Comparison of ENCODE assay signal across 11 mouse cellular contexts in the genomic region with DNA sequence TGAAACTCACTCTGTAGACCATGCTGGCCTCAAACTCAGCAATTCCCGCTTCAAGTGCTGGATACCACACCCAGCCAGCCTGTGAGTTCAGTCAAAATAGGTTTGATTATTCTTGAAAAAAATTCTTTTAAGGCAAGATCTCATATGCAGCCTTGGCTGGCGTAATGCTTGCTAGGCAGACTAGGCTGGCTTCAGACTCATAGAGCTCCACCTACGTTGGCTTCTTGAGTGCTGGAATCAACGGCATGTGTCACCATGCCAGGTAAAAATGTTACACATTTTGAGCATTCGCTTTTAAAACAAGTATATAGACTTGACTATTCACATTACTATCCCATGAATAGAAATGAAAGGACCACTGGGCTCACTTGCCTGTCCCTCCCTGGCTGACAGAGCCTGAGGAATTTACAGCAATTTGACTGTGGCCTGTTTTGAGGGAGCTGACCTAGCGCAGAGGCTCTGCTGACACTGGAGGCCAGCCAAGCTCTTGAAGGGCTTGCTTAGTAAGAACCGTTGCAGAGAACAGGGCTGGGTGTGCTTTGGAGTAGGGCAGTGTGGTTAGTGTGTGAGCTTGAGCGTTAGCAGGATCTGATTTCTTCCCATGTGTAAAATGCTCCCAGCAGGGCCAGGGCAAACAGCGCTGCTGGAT. TPM values are rescaled to one million over a fixed set of nuclear protein-coding genes. Genes with fewer than 3 reads are reported as not detected.
A peak's percentile ranks its signal among the peaks of the same experiment; 100 is the strongest.
DNase-seq lines count a peak whose midpoint lies in the region; ATAC-seq and TF ChIP-seq lines count a peak whose summit lies in the region.
"Had no signal": no experiment of that assay in that cellular context is flagged by ENCODE, and none has a peak within 500 bp of the region (broad histone marks: within the 10 kb centered on the region; RNA-seq: fewer than 3 reads in every experiment).

No protein-coding gene starts in this region.

- no peak overlapping the region for H3K4me2 ChIP-seq in lung, embryonic 16.5 days (ENCODE audit: low read depth, low read length)

- ATAC-seq in lung, embryonic 16.5 days (ENCODE audit: low read depth) = peak; percentile 65

- peak; percentile 52 for DNase-seq in gastrocnemius, adult 2 months
- DNase-seq in gastrocnemius, adult 18-20 months (ENCODE audit: low spot score) = no peak
- DNase-seq in brain, embryonic 14.5 days (ENCODE audit: low read depth) = peak; percentile 23
- peak; percentile 79 for DNase-seq in heart, postnatal 4 days
- no peak for DNase-seq in right cerebral cortex, postnatal 36 days (ENCODE audit: low spot score in 2 of 2)
- no peak for DNase-seq in testis, postnatal 14 days (ENCODE audit: low spot score)
- no peak for DNase-seq in left cerebral cortex, adult 11 months (ENCODE audit: low spot score)
- DNase-seq: left cerebral cortex, postnatal 4 days; midbrain, embryonic 14.5 days; thymus, adult 18-20 months had no signal

- H3K4me3 ChIP-seq in gastrocnemius, adult 2 months = no peak overlapping the region
- no peak overlapping the region for H3K4me3 ChIP-seq in lung, embryonic 16.5 days (ENCODE audit: low read length)

- intact Hi-C loops in gastrocnemius, adult 2 months (cut with DNase I) = loop anchor here (10.0 kb wide), 1 partner anchor 229 kb away; the partner anchor contains the start of gene Gtf2h4

- no peaks in the 10 kb centered on the region for H3K9me3 ChIP-seq in lung, embryonic 16.5 days (ENCODE audit: control insufficient read depth, low read length)

- peaks cover 5% of the 10 kb centered on the region for H3K4me1 ChIP-seq in lung, embryonic 16.5 days (replicated peaks; ENCODE audit: control insufficient read depth, insufficient read depth, low read length)

- H3K9ac ChIP-seq in lung, embryonic 16.5 days (ENCODE audit: low read length) = no peak overlapping the region

- H3K27ac ChIP-seq in gastrocnemius, adult 2 months = peak overlapping the region; percentile 57
- H3K27ac ChIP-seq in lung, embryonic 16.5 days (ENCODE audit: low read length) = peak overlapping the region; percentile 45

- no peak for TF ChIP-seq CTCF in gastrocnemius, adult 2 months (IDR thresholded peaks at IDR 0.05)
- no peak for TF ChIP-seq CTCF in brain, embryonic 14.5 days (IDR thresholded peaks at IDR 0.05; ENCODE audit: borderline replicate concordance, extremely low read depth, insufficient read depth, insufficient read length)

- WGBS in lung, embryonic 16.5 days = 79% methylated on average over 9 of the region's 9 CpGs

- peaks cover 16% of the 10 kb centered on the region for H3K36me3 ChIP-seq in lung, embryonic 16.5 days (ENCODE audit: control insufficient read depth, insufficient read depth, low read length)

- no peak for TF ChIP-seq POLR2A in brain, embryonic 14.5 days (IDR thresholded peaks at IDR 0.05; ENCODE audit: borderline replicate concordance, extremely low read depth, insufficient read depth, insufficient read length, poor library complexity, severe bottlenecking)

- H3K27me3 ChIP-seq in lung, embryonic 16.5 days (ENCODE audit: control insufficient read depth, insufficient read depth, low read depth, low read length) = no peaks in the 10 kb centered on the region

RNA-seq across cellular contexts. Expression of gene 2310061I04Rik, which starts 6.2 kb away (rescaled TPM):
- total RNA-seq in gastrocnemius, adult 2 months (2021) = 10 to 100 TPM; 73.0 to 78.4 TPM
- 10 to 100 TPM; 78.6 to 79.3 TPM for total RNA-seq in gastrocnemius, adult 18-20 months (2021)
- polyA plus RNA-seq in brain, embryonic 14.5 days (2012; rRNA removed) = 83.5 and 92.4 TPM in 2 replicates
- 10 to 100 TPM; 45.0 to 47.0 TPM for total RNA-seq in heart, postnatal 4 days (2021)
- 15.6 TPM in 2 replicates for polyA plus RNA-seq in lung, embryonic 16.5 days (2015; fragmentation: Nextera tagmentation; extraction: Ambion mirVana)

RNA-seq across cellular contexts. Expression of gene Atat1, which starts 6.4 kb away (rescaled TPM):
- total RNA-seq in gastrocnemius, adult 2 months (2021) = 1 to 10 TPM; 2.8 to 4.2 TPM
- total RNA-seq in gastrocnemius, adult 18-20 months (2021) = 1 to 10 TPM; 3.9 to 4.8 TPM
- polyA plus RNA-seq in brain, embryonic 14.5 days (2012; rRNA removed) = 638 and 656 TPM in 2 replicates
- total RNA-seq in heart, postnatal 4 days (2021) = 10 to 100 TPM; 18.7 to 23.0 TPM
- polyA plus RNA-seq in lung, embryonic 16.5 days (2015; fragmentation: Nextera tagmentation; extraction: Ambion mirVana) = 62.6 and 62.7 TPM in 2 replicates

RNA-seq across cellular contexts. Expression of gene Mrps18b, which starts 12.7 kb away (rescaled TPM):
- total RNA-seq in gastrocnemius, adult 2 months (2021) = 10 to 100 TPM; 58.6 to 65.4 TPM
- 10 to 100 TPM; 61.6 to 62.4 TPM for total RNA-seq in gastrocnemius, adult 18-20 months (2021)
- 43.9 and 51.4 TPM in 2 replicates for polyA plus RNA-seq in brain, embryonic 14.5 days (2012; rRNA removed)
- total RNA-seq in heart, postnatal 4 days (2021) = 10 to 100 TPM; 56.1 to 58.3 TPM
- 67.5 and 73.1 TPM in 2 replicates for polyA plus RNA-seq in lung, embryonic 16.5 days (2015; fragmentation: Nextera tagmentation; extraction: Ambion mirVana)

RNA-seq across cellular contexts. Expression of gene Ppp1r10, which starts 12.8 kb away (rescaled TPM):
- 10 to 100 TPM; 15.6 to 34.8 TPM for total RNA-seq in gastrocnemius, adult 2 months (2021)
- total RNA-seq in gastrocnemius, adult 18-20 months (2021) = 10 to 100 TPM; 23.2 to 43.9 TPM
- polyA plus RNA-seq in brain, embryonic 14.5 days (2012; rRNA removed) = 52.8 and 60.8 TPM in 2 replicates
- 10 to 100 TPM; 49.2 to 58.5 TPM for total RNA-seq in heart, postnatal 4 days (2021)
- polyA plus RNA-seq in lung, embryonic 16.5 days (2015; fragmentation: Nextera tagmentation; extraction: Ambion mirVana) = 38.0 and 40.5 TPM in 2 replicates

RNA-seq across cellular contexts. Expression of gene Dhx16, which starts 23.8 kb away (rescaled TPM):
- 10 to 100 TPM; 13.2 to 16.2 TPM for total RNA-seq in gastrocnemius, adult 2 months (2021)
- 10 to 100 TPM; 11.7 to 14.1 TPM for total RNA-seq in gastrocnemius, adult 18-20 months (2021)
- 66.0 and 71.9 TPM in 2 replicates for polyA plus RNA-seq in brain, embryonic 14.5 days (2012; rRNA removed)
- total RNA-seq in heart, postnatal 4 days (2021) = 10 to 100 TPM; 24.2 to 25.1 TPM
- 40.2 and 42.4 TPM in 2 replicates for polyA plus RNA-seq in lung, embryonic 16.5 days (2015; fragmentation: Nextera tagmentation; extraction: Ambion mirVana)

Comparison
In these comparisons a context has a peak if more than half of its experiments do, and no peak if none do; other contexts are left out.
1. DNase-seq: peak in gastrocnemius, adult 2 months (single experiment), brain, embryonic 14.5 days (single experiment) and heart, postnatal 4 days (single experiment); none in gastrocnemius, adult 18-20 months (single experiment), right cerebral cortex, postnatal 36 days (0 of 2), testis, postnatal 14 days (single experiment) and left cerebral cortex, adult 11 months (single experiment).